Mouse (Mus musculus): ENCODE results near the gene Nme7.
A peak's percentile ranks its signal among the peaks of the same experiment; 100 is the strongest.

Gene Nme7

DNA sequence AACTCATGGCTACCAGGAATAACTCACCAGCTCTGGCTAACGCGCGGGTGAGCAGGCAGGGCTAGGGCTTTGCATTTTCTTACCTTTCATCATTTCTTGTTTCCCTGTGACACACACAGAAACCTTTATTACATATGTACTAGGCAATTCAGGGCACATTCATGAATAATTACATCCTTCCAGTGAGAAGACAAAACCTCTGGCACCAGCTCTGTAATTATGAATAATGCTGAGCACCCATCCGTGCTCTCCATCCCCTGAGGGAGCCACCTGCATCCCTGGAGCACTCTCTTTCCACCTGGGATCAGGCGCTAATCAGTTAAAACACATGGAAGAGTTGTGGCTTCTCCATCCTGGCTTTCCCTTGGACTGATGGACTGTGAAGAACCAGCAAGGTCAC is at the start of gene Nme7:
TSS of gene Nme7 (plus strand) at position 301 of the 400 bp plus-strand sequence.
- no peak for DNase-seq (ENCODE audit: low read depth, low spot score)

DNA sequence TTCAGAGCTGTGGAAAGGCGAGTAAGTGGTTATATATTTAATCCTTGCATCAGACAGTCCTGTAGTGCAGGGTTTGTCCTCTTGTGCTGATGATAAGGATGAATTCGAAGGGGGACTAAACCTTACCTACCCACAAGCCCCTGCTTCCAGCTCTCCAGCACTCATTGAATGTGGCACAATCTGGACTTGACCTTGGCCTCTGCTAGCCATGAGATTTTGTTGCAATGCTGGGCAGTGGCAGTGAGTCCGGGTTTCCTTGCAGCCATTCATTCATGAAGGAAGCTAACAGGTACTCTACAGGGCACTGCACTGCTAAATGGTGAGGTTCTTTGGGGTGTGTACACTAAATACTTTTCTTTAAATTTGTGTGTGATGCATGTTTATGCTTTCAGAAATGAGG is 49.1 kb upstream of the Nme7 start:
- no peak for DNase-seq (ENCODE audit: low read depth, low spot score)

DNA sequence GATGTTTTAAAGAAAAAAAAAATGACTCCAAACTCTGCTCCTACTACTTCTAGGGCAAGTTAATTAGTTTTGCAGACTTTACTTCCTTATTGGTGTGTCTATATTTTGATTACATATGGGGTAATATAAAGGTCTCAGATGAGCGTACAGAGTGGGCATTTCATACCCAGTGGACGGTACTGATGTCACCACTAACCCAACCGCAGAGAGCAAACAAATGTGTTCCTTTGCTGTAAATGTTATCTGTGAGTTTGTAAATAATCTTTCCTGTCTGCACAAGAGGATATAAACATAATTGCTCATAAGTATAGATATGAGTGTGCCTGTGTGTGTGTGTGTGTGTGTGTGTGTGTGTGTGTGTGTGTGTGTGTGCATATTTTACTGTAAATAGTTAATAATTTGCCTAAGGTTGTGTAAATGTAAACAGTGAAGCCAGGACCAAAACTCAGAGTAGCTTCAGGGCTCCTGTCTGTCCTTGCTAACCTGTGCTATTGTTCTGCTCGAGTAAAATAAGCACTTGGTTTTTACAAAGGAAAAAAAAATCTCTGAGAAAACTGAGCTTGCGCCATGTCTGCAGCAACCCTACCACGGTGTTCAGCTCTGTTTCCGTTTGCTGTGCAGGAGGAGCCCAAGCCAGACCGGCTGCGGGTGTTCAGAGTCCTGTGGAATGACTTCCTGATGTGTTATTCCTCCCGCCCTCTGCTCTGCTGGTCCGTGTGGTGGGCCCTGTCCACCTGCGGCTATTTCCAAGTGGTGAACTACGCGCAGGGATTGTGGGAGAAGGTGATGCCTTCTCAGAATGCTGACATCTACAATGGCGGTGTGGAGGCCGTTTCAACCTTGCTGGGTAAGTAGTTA is 43.5 kb upstream of the Nme7 start:
- DNase-seq (ENCODE audit: low read depth, low spot score), result no peak

DNA sequence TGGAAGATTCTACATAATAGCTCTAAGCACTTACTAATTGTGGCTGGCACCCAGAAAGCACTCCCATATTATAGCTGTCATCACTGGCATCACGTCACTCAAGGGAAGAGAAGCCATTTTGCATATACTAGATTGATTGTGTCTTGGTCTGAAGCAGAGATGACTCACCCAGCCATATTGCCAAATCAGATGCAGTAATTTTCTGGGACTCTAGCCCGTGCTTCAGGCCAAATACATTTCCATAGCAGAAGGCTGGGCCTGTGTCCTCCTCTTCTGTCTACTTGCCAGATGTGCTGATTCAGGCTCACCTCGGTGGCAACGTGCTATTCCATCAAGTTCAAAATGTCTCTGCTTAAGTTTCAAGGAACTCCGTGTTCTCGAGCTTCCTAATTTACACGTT is 42.4 kb upstream of the Nme7 start:
- DNase-seq (ENCODE audit: low read depth, low spot score), result no peak

DNA sequence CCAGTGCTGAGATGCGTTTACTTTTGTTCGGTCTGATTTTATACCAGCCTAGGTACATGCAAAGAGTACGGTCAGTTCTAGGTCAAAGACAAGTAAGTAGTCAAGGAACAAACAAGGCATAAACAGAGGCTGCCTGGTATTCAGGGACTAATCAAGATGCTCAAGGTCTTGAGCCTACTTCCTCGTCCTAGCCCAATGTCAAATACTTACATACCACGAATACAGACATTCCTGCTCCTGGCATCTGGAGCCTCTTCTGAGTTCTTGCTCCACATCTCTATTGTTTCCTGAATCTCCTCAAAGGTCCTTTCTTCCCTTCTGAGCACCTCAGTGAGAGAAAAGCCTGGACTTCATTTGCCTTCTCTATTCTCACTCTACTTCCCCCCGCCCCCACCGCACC is 33.0 kb upstream of the Nme7 start:
- no peak for DNase-seq (ENCODE audit: low read depth, low spot score)

DNA sequence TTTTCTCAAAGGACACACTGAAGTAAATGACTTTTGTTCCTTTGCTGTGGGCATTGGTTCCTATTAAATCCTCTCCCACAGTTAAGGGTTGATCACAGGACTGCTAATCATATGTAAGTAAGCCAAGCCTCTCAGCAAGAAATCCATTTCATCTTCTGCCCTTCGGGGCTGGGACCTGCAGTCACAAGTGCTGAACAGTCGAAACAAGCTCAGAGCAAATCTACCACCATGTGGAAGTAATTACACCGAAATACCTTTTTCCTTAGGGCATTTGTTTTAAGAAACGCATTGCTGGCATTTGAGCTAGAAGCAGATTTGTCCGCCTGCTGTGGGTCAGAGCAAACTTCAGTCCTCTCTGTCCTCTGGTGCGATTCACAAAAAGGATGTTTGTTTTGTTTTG is 30.3 kb upstream of the Nme7 start:
- no peak for DNase-seq (ENCODE audit: low read depth, low spot score)

DNA sequence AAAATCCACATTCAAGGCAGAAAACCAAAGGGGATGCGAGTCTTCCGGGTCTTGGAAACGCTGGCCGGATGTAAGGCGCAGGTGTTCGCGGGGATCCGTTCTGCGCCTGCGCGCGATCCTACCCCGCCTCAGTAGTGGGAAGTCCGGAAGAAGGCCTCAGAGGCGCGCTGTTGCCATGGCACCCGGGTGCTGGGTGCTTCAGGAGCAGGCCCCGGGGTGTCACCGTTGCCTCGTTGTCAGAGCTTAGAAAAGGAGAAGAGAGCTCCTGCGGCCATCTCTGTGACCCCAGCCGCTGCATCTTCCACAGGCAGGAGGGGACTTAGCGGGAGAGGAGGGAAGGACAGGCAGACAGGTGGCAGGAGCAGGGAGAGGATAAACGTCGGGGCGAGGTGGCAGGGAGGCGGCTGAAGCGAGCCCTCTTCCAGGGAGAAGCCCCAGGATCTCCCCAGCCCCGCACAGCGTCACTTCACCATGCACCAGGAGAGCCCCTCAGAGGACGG is 28.4 kb upstream of the Nme7 start, which contains the start of gene Ccdc181:
TSS of gene Ccdc181 (plus strand) at position 131 of the 500 bp plus-strand sequence.
- peak; percentile 86 for DNase-seq (ENCODE audit: low read depth, low spot score)

DNA sequence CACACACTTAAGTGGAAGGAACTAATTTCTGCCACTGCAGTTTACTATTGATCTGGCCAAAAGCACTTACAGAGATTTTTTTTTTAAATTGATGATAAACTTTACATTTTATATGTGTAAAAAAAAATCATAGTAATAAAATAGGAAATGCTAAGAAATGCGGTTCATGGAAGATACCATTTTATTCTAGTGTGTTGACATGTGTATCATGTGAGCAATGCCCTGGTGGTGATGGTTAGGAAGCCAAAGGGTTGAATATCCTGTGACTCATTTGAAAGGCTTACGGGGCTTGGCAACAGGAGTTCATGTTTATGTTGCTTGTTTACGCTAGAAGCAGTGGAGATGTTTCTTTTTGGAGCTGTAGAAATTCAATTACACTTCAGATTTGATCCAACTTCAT is 27.4 kb upstream of the Nme7 start:
- DNase-seq (ENCODE audit: low read depth, low spot score), result no peak

DNA sequence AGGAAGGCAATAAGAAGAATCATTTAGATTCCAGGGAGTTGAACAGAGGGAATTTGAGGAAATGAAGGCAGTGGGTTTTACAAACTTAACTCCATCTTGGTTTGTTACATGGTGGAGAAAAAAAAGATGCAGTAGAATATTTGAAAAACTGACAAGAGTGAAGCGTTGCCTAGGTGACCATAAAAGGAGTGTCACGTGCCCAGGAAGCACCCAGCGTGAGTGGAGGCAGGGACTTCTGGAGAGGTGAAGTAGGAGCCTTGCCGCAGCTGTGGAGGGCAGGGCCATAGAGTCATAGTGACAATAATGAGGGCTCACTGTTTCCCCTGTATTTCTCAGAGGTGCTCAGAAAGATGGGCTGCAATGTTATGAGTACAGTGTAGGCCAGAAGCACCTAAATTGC is 24.6 kb upstream of the Nme7 start:
- no peak for DNase-seq (ENCODE audit: low read depth, low spot score)

DNA sequence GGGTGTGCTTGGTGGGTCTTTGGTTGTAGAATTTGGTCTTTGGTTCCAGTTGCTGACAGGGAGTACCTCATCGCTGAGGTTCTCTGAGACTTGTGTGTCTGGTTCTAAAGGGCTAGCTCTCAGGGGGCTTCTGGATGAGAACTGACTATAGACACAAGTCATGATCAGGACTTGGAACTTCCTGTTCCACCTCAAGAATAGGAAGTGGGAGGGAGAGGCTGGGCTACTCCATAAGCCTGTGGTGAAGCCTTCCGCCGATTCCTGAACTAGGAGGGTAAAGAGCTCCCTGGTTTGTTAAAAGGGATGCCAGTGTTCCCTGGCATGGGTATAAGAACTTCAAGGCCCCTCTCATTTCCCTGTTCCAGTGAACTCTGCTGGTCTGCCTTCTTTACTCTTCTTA is 19.9 kb upstream of the Nme7 start:
- DNase-seq (ENCODE audit: low read depth, low spot score), result no peak

DNA sequence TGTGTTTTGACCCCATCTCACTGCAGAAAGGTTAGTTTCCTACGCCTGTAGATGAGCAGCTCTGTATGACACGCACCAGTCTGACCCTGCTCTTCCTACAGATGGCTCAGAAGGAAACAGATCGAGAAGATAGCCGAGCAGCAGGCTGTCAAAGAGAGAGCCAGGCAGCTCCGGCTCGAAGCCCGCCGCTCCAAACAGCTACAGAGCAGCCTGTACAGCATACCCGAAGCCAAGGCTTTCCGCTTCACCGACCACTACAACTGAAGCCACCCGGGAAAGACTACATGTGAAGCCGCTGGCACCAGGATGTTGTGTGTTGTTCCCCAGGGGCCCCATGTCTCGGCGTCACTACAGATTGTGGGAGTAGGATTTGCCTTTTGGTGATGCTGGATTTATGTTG is 16.5 kb upstream of the Nme7 start:
- DNase-seq (ENCODE audit: low read depth, low spot score), result no peak

DNA sequence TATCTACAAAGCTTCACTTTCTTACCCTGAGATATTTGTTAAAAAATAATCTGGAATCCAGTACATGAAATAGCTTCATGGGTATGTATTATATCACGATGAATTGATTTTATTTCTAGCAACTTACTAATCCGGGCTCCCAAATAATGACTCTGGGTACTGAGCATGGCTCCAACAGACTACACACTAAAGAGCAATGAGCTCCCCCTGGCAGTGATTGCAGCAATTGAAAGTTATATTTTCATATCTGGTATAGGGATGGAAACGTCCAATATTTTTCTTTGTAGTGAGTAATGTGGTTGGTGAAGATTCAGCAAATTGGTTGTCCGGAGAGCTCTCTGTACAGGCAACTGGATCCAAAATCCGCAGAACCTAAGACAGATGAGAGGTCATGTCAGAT is 11.9 kb upstream of the Nme7 start:
- no peak for DNase-seq (ENCODE audit: low read depth, low spot score)

DNA sequence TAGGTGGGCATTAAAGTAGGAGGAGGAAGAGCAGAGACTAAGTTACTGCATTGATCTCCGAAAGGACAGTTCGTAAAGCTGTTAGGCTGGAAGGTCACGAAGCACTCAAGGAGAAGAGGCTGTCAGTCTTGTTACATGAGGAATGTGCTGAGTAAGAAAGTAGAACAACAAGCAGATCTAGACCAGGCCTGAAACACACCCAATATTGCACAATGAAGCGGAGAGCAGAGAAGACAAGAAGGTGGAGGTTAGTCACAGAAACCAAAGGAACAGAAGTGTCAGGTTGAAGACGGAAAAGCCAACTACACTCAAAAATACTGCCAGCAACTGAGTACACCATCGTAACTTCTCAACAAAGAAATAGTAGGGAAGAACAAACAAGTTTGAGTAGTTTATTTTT is 9.8 kb upstream of the Nme7 start:
- DNase-seq (ENCODE audit: low read depth, low spot score), result no peak

DNA sequence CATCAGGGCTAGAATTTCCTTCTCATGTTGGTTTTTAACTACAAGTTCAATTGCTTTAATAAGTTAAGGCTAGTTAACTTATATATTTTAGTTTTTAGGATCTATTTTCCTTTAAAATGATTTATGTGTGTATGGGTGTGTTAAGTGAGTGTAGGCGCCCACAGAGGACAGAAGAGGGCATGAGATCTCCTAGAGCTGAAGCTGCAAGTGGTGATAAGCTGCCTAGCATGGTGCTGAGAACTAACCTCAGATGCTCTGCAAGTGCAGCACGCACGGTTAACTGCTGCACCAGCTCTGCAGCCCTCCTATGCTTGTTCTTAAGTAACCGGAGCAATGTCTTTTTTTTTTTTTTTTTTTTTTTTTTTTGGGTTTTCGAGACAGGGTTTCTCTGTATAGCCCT is 7.4 kb upstream of the Nme7 start:
- DNase-seq (ENCODE audit: low read depth, low spot score), result no peak

DNA sequence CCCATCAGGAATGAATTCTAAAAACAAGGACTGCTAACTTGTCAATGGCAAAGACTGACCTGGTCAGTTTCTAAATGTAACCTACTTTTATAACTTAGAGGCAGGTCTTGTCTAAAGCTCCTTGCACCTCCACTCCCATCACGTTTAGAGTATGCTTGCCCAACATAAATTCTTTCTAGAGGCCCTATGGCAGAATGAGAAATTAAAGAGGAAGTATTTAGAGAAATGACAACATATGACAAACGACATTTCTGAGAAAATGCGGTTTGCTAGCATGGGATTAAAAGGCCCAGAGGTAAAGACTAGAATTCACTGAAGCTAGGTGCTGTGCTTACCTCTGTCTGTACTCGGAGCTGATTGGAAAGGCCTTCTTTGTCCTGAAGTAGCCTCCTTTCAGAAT is 2.0 kb upstream of the Nme7 start:
- no peak for DNase-seq (ENCODE audit: low read depth, low spot score)

DNA sequence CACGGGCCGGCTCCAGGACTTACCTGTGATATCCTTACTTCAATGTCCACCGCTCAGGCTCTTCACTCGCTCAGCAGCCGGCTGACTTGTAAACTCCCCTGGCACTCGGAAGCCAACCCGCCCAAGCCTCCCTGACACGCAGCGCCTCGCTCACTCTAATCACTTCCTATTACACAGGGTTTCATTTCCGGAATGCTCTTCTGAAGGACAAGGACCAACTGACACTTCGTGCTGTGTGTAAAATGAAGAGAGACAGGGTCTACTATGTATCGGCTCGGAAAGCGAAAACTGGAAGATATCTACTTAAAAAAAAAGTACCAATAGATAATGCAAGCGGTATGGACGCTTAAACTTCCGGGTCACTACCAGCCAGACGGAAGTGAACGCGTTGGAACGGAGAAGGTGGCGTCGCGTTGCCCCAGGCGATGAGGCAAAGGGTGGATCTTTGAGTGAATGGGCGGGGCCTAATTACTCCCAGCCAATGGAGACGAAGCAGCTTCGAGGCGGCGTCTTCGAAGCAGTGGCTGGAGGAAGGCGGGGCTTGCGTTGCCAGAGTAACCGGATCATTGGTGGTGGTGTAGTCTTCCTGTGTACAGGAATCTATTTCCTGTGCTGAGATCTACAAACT is 3.3 kb downstream of the Nme7 start, which contains the start of gene Blzf1:
TSS of gene Blzf1 (minus strand) at position 366 of the 628 bp plus-strand sequence.
- peak; percentile 90 for DNase-seq (ENCODE audit: low read depth, low spot score)

DNA sequence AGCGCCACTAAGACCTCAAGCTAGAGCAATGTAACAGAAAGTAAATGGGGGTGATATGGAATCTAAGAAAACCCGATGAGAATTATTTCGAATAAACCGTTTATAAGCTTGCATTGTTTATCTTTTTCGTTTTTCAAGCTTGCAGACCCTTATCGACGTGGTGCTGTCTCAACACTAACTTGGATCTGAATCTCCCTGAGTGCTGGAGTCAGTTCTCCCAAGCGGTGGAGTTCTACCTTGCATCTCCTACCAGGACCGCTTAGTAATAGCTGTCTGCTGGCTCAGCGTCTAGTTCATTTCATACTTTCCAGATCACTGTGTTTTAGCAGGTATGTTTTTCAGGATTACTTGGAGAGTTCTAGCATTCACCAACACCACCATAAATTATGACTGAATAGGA is 4.0 kb downstream of the Nme7 start:
- no peak for DNase-seq (ENCODE audit: low read depth, low spot score)

DNA sequence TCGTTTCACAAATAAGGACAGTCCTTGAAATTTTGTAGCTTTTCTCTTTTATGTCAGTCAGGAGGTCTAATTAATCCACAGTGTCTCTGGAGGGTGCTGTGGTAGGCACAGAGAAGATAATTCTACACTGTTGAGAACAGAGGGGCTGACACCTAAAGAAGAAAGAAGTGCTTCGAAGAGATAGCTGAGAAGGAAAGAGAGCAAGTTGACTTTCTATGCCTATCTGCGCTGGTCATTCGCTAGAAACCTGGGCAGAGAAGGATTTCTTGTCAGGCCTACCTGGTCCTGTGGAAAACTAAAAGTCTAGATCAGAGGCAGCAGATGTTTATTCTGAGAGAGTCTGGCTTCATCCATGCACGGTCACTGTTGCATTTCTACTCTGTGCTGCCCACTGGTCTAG is 10.2 kb downstream of the Nme7 start:
- no peak for DNase-seq (ENCODE audit: low read depth, low spot score)

DNA sequence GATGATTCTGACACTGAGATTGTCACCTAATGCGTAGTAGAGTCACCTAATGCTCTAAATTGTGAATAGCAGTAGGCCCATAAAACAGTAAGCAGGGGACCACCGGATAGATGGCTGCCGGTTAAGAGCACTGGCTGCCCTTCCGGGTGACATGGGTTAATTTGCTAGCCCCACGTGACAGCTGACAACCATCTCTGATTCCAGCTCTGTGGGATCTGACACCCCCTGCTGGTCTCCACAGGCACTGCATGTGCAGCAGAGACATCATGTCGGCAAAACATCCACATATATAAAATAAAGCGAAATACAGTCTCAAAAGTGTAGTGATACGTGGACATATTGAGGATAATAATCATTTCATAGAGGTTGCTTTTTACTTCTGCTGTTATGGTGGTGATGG is 11.3 kb downstream of the Nme7 start:
- no peak for DNase-seq (ENCODE audit: low read depth, low spot score)

DNA sequence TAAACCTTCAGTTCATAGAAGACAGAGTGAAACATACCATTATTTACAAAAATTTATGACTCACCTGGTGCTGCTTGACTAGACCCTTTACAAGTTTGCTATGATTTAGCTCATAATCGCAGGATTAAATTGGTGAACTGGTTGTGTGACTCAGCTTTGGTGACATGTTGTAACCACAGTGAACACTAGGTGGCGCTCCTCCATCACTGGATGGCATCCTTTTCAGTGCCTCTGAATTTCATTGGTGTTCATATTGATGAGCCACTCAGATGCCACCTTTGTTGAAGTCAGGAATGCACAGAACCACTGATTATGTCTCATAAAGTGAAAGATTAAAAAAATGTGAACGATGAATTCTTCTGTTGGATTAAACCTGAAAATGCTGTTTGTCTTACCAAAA is 12.8 kb downstream of the Nme7 start:
- DNase-seq (ENCODE audit: low read depth, low spot score), result peak; percentile 43

DNA sequence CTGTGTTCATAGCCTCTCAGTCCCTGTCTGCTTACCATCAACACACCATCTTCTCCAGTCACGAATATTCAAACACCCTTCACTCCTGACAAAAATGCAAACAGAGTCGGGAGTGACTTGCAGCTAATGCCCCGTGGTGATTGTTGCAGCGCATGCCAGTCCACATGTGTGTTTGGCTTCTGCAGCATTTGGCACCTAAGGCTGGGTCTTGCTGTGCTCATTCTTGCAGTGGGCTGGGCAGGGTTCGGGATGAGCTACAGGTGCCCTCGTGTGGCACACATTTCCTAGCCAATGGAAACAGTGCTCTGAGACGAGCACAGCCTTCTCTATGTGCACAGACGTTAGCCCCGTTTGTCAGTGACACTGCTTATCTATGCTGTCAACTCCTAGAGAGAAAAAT is 13.3 kb downstream of the Nme7 start:
- no peak for DNase-seq (ENCODE audit: low read depth, low spot score)

DNA sequence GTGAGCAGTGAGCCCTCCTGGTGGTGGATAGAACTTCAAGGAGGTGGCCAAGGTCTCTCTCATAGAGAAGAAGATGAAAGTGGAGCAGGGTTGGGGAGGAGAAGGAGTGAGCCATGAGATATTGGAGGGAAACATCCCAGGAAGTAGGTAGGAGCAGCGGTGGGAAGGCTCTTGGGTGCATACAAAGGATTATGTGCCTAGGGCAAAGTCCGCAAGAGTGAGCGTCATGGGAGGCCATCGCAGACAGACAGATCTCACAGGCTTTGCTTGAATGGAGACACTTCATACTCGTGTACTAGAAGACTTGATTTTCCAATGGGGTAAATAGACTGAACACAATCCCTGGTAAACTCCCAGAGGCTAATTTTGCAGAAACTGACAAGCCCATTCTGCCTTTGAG is 14.6 kb downstream of the Nme7 start:
- no peak for DNase-seq (ENCODE audit: low read depth, low spot score)

DNA sequence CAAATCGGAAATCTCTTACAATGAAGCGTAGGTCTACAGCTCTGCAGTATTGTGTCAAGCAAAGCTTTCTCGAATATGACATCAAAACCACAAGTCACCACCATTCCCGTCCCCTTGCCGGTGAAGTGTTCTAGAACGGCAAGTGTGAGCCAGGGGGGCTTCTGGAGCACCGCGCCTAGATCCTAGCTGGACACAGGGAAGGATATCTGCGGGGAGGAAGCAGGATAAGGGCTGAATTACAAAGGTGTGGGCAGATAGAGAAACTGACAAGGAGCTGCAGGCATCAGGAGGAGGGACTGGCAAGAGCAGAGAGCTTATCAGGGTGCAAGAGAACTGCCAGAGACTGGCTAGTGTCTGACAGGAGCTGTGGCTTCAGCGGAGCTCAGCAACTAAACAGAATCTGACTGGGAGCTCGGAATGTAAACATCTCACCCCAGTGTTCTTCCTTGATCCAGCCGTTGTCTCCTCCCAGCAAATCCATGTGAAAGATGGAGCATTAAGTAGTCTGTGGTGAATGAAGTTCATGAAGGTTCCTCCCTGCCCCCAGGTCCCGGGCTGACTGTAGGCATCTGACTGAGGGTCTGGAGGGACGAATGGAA is 15.7 kb downstream of the Nme7 start:
- DNase-seq (ENCODE audit: low read depth, low spot score), result no peak

Data from retina, adult 2 months (tissue).